Mouse (Mus musculus) hindbrain, embryonic 10.5 days (tissue): ENCODE results near the gene Zglp1. TPM values are rescaled to one million over a fixed set of nuclear protein-coding genes. Genes with fewer than 3 reads are reported as not detected.
A peak's percentile ranks its signal among the peaks of the same experiment; 100 is the strongest.

Experiments used
- DNase-seq: peaks from one replicate; pipeline ENCODE4 v3.0.0-alpha.2; 2017; ENCODE audit warnings: low spot score
- H3K27ac ChIP-seq: fragments of 300-500 bp; sonication (generic); 2 replicates; pipeline ENCODE4 v1.5.1; 2016; ENCODE audit warnings: mild to moderate bottlenecking, moderate library complexity
- H3K27me3 ChIP-seq: fragments of 300-500 bp; sonication (generic); 2 replicates; pipeline ENCODE4 v1.6.1; 2016; ENCODE audit warnings: mild to moderate bottlenecking; ENCODE audit not compliant: poor library complexity, insufficient read depth, severe bottlenecking
- H3K36me3 ChIP-seq: fragments of 300-500 bp; sonication (generic); 2 replicates; pipeline ENCODE4 v1.6.1; 2016; ENCODE audit warnings: mild to moderate bottlenecking, moderate library complexity
- H3K4me1 ChIP-seq: fragments of 300-500 bp; sonication (generic); replicated peaks from 2 replicates; pipeline ENCODE4 v1.6.1; 2016; ENCODE audit warnings: mild to moderate bottlenecking
- H3K4me3 ChIP-seq: fragments of 300-500 bp; sonication (generic); 2 replicates; pipeline ENCODE4 v1.5.1; 2016; ENCODE audit warnings: mild to moderate bottlenecking, moderate library complexity
- H3K9me3 ChIP-seq: fragments of 300-500 bp; sonication (generic); 2 replicates; pipeline ENCODE4 v1.6.1; 2016; ENCODE audit warnings: mild to moderate bottlenecking, moderate library complexity
- WGBS: fragments of 180-500 bp; shearing (Covaris S2); methylation state at CpG from one replicate; pipeline ENCODE4 v1.1.7; 2016; 5-methylcytosine and 5-hydroxymethylcytosine counted together
- microRNA counts: library from miRNA; unstranded; fragments of <30 nt; microRNA quantifications from one replicate; lab custom pipeline; 2017
- polyA plus RNA-seq: library from polyadenylated mRNA; unstranded; fragments of >200 nt; fragmentation: Nextera tagmentation; extraction: Ambion mirVana; gene quantifications from 2 replicates; pipeline ENCODE4 v1.2.1, GENCODE M21; 2016

The Zglp1 gene
- polyA plus RNA-seq, 1 experiment from 2014 or later: 1.0 TPM

DNA sequence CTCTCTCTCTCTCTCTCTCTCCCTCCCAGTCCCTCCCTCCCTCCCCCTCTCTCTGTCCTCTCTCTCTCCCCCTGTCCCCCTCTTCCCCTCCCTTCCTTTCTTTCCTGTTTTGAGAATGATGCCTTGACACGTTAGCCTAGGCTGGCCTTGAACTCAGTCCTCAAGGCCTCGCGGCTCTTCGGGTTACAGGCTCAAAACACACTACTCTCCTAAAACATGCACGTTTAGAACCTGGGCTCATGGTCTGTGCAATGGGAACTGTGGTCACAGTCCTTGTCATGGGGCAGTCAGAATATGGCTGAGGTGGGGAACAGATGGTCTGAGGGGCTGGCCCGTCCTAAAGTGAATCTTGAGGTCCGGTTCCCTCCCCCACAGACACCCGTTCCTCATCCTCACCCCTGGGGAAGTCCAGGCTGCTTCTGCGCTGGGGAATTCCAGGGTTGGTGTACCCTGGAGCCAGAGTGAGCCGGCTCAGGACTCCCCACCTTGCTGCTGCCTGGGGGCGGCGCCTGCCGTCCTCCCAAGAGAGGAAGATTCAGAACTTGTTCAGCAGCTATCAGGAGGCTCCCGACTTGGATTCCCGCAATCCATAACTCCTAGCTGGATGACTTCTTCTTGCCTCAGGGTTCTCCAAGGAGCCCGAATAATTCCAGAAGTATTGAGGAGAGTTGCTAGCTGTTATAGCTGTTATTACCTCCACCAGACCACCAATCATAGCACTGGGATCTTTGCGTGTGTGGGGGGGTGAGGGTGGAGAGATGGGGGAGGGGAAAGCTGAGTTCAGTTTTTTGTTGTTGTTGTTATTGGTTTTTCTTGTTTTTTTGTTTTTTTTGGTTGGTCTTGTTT lies 50.3 kb downstream of the Zglp1 start:
- no peak overlapping the region for H3K27ac ChIP-seq
- WGBS: 5% methylated on average over 17 of the region's 17 CpGs
- H3K27me3 ChIP-seq: peaks cover 77% of the 10 kb centered on the region
- H3K4me1 ChIP-seq: peaks cover 15% of the 10 kb centered on the region
- peak; percentile 13 for DNase-seq
- H3K9me3 ChIP-seq: no peaks in the 10 kb centered on the region
- peak overlapping the region; percentile 43 for H3K4me3 ChIP-seq
- no peaks in the 10 kb centered on the region for H3K36me3 ChIP-seq

DNA sequence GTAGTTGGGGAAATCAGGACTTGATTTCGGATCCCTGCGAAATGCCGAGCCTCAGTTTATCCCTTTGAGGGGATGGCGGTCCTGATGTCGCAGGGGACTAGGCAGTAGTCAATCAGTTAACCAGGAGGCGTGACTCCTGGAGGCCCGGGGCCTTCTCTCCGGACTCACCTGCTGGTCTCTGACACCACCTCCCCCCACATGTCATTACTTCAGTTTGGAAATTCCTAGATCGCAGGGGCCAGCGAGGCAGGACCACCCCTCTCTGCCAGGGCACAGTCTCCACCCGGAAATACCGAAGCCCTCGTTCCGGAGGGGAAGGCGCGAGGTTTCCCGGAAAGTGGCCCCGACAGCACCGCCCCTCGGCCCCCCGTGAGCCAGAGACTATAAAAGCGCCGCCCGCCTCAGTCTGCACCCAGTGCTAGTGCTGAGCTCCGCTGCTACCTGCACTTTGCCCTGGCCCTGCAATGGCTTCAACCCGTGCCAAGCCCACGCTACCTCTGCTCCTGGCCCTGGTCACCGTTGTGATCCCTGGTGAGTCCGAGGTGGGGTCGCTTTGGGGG lies 51.2 kb downstream of the Zglp1 start, which contains the start of gene Icam1:
Gene Icam1 (plus strand): TSS at position 415 of the 560 bp plus-strand sequence.
- peak within 1 kb of the TSS; percentile 43 for H3K4me3 ChIP-seq
- H3K4me1 ChIP-seq: peaks cover 15% of the 10 kb centered on the region
- H3K9me3 ChIP-seq: no peaks in the 10 kb centered on the region
- DNase-seq: peak; percentile 25
- no peaks in the 10 kb centered on the region for H3K36me3 ChIP-seq
- peak within 1 kb of the TSS; percentile 40; the same call in 1 of the 2 replicates for H3K27ac ChIP-seq
- 1% methylated on average over 30 of the region's 30 CpGs for WGBS
- H3K27me3 ChIP-seq: peaks cover 77% of the 10 kb centered on the region

DNA sequence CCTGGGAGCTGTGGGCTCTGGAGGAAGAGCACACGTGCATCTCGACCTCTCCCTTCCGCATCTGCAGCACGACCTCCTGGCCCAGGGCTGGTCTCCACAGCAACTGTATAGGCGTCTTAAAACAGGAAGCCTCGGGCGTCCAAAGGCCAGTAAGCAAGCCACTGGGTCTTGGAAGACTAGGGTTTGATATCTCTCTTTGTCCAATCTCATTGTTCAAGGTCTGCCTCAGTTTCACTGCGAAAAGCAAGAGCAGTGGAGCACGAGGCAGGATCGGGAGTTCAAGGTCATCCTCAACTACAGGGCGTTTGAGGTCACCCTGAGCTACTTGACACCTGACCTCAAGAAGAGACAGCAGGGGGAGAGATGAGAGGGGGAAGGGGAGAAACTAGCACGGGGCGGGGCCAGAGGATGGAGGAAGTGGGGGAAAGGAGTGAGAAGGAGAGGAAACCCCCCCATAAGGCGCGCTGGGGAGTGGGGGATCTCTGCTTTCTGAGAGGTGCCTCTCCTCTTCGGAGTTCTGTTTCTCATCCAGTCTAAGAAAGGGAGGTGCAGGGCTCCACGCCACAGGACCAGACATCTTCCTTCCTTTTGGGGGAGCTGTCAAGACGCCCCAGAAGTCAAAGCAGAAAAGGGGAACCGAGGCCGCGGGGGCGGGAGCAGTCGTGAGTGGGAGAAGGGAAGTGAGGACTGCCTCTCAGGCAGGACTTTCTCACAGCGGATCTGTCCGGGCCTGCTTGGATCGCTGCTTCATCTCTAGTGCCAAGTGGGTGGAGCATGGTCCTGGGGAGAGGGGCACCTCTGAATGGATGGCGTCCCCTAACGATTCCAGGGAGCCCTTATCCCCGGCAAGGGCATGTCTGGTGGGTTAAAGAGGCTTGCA lies 52.0 kb downstream of the Zglp1 start:
- H3K4me1 ChIP-seq: peaks cover 15% of the 10 kb centered on the region
- H3K9me3 ChIP-seq: no peaks in the 10 kb centered on the region
- peak; percentile 28 for DNase-seq
- peak overlapping the region; percentile 40; the same call in 1 of the 2 replicates for H3K27ac ChIP-seq
- 2% methylated on average over 29 of the region's 29 CpGs for WGBS
- H3K36me3 ChIP-seq: no peaks in the 10 kb centered on the region
- H3K4me3 ChIP-seq: peak overlapping the region; percentile 43
- peaks cover 74% of the 10 kb centered on the region for H3K27me3 ChIP-seq

MicroRNA genes within 50 kb of the gene (microRNA counts, 519-probe panel; counts per million panel counts)
- microRNA mmu-miR-1900 (lab: Ali Mortazavi, UCI): 2,908 counts per million, percentile 82 among the panel's probes with 10 or more counts

Other genes starting within 250 kb of the Zglp1 start
- not detected in 2 replicates for gene Rdh8, start 248.6 kb downstream of the Zglp1 start, polyA plus RNA-seq
- 0.85 and 1.4 TPM in 2 replicates for gene A230050P20Rik, start 198.5 kb downstream of the Zglp1 start, polyA plus RNA-seq
- 5.5 and 7.0 TPM in 2 replicates for gene Angptl6, start 187.4 kb downstream of the Zglp1 start, polyA plus RNA-seq
- 80.1 and 87.3 TPM in 2 replicates for gene Ppan, start 178.9 kb downstream of the Zglp1 start, polyA plus RNA-seq
- 406 and 412 TPM in 2 replicates for gene Eif3g, start 168.5 kb downstream of the Zglp1 start, polyA plus RNA-seq
- 104 and 150 TPM in 2 replicates for gene Dnmt1, start 107.2 kb downstream of the Zglp1 start, polyA plus RNA-seq
- 24.2 and 25.2 TPM in 2 replicates for gene S1pr2, start 90.3 kb downstream of the Zglp1 start, polyA plus RNA-seq
- gene Mrpl4, start 64.4 kb downstream of the Zglp1 start, polyA plus RNA-seq: 136 and 150 TPM in 2 replicates
- 5.1 and 5.8 TPM in 2 replicates for gene Icam1, start 51.1 kb downstream of the Zglp1 start, polyA plus RNA-seq
- 5.9 and 6.0 TPM in 2 replicates for gene Icam4, start 37.7 kb downstream of the Zglp1 start, polyA plus RNA-seq
- 0.07 TPM in 1 of 2 replicates, not detected in the other for gene Icam5, start 35.0 kb downstream of the Zglp1 start, polyA plus RNA-seq
- 1.0 and 1.4 TPM in 2 replicates for gene Gm49373, start 6.0 kb upstream of the Zglp1 start, polyA plus RNA-seq
- gene Fdx1l, start 6.5 kb upstream of the Zglp1 start, polyA plus RNA-seq: 64.4 and 66.3 TPM in 2 replicates
- 2.9 and 3.7 TPM in 2 replicates for gene Gm38431, start 24.9 kb upstream of the Zglp1 start, polyA plus RNA-seq
- 94.3 and 103 TPM in 2 replicates for gene Raver1, start 24.9 kb upstream of the Zglp1 start, polyA plus RNA-seq
- gene Tyk2, start 64.2 kb upstream of the Zglp1 start, polyA plus RNA-seq: 15.3 and 15.5 TPM in 2 replicates
- 333 and 374 TPM in 2 replicates for gene Cdc37, start 82.9 kb upstream of the Zglp1 start, polyA plus RNA-seq
- 3.7 and 6.5 TPM in 2 replicates for gene Pde4a, start 98.6 kb upstream of the Zglp1 start, polyA plus RNA-seq
- 46.5 and 50.0 TPM in 2 replicates for gene Keap1, start 172.3 kb upstream of the Zglp1 start, polyA plus RNA-seq
- gene S1pr5, start 181.3 kb upstream of the Zglp1 start, polyA plus RNA-seq: 0.20 and 0.35 TPM in 2 replicates
- gene Atg4d, start 198.2 kb upstream of the Zglp1 start, polyA plus RNA-seq: 52.3 and 59.4 TPM in 2 replicates
- gene Kri1, start 220.9 kb upstream of the Zglp1 start, polyA plus RNA-seq: 17.6 and 19.4 TPM in 2 replicates
- 58.4 and 73.5 TPM in 2 replicates for gene Cdkn2d, start 224.3 kb upstream of the Zglp1 start, polyA plus RNA-seq
- 4.8 and 14.6 TPM in 2 replicates for gene Ap1m2, start 245.2 kb upstream of the Zglp1 start, polyA plus RNA-seq